Mouse (Mus musculus) embryonic facial prominence, embryonic 13.5 days (tissue): ENCODE measurements around the gene Ulk1. TPM values are rescaled to one million over a fixed set of nuclear protein-coding genes. Genes with fewer than 3 reads are reported as not detected.
"Not testable (repeated sequence)": the region's sequence is repeated elsewhere in the genome, so short reads cannot be mapped to it uniquely, and the experiment has no call there.

Source experiments
- ATAC-seq: fragments of 200-750 bp; cut with Nextera tagmentation; 2 replicates; pipeline ENCODE4 v1.8.0; 2017; ENCODE audit warnings: low read depth; ENCODE audit not compliant: insufficient number of reproducible peaks, insufficient read depth, low FRiP score, low TSS enrichment
- H3K27ac ChIP-seq: fragments of 300-500 bp; sonication (generic); 2 replicates; pipeline ENCODE4 v1.5.1; 2015; ENCODE audit warnings: moderate library complexity, mild to moderate bottlenecking, inconsistent platforms
- H3K27me3 ChIP-seq: fragments of 300-500 bp; sonication (generic); 2 replicates; pipeline ENCODE4 v1.6.1; 2015; ENCODE audit warnings: mild to moderate bottlenecking, inconsistent platforms
- H3K36me3 ChIP-seq: fragments of 300-500 bp; sonication (generic); 2 replicates; pipeline ENCODE4 v1.6.1; 2015; ENCODE audit warnings: mild to moderate bottlenecking, inconsistent platforms
- H3K4me1 ChIP-seq: fragments of 300-500 bp; sonication (generic); 2 replicates; pipeline ENCODE4 v1.6.1; 2015; ENCODE audit warnings: inconsistent platforms
- H3K4me2 ChIP-seq: fragments of 300-500 bp; sonication (generic); 2 replicates; pipeline ENCODE4 v1.6.1; 2015; ENCODE audit warnings: moderate library complexity, mild to moderate bottlenecking, inconsistent platforms
- H3K4me3 ChIP-seq: fragments of 300-500 bp; sonication (generic); 2 replicates; pipeline ENCODE4 v1.5.1; 2015; ENCODE audit warnings: mild to moderate bottlenecking, inconsistent platforms
- H3K9ac ChIP-seq: fragments of 300-500 bp; sonication (generic); 2 replicates; pipeline ENCODE4 v1.6.1; 2015; ENCODE audit warnings: mild to moderate bottlenecking, inconsistent platforms
- H3K9me3 ChIP-seq: fragments of 300-500 bp; sonication (generic); 2 replicates; pipeline ENCODE4 v1.6.1; 2016; ENCODE audit warnings: inconsistent platforms
- WGBS: fragments of 180-500 bp; shearing (Covaris S2); methylation state at CpG from one replicate; pipeline ENCODE4 v1.1.7; 2015; ENCODE audit warnings: mixed read lengths; 5-methylcytosine and 5-hydroxymethylcytosine counted together
- polyA plus RNA-seq: library from polyadenylated mRNA; unstranded; fragments of >200 nt; fragmentation: Nextera tagmentation; extraction: Ambion mirVana; gene quantifications from 2 replicates; pipeline ENCODE4 v1.2.1, GENCODE M21; 2015

The Ulk1 gene
- polyA plus RNA-seq, 1 experiment from 2014 or later, result 21.9 TPM

GRCm38 (mm10) chr5:110779276-110779997 lies 30.5 kb downstream of the Ulk1 start:
- no peaks in the 10 kb centered on the region for H3K9me3 ChIP-seq
- 20% methylated on average over 15 of the region's 15 CpGs for WGBS
- no peak overlapping the region for H3K27ac ChIP-seq
- peak overlapping the region; percentile 87 for H3K4me2 ChIP-seq
- peaks cover 43% of the 10 kb centered on the region for H3K36me3 ChIP-seq
- peak overlapping the region; percentile 78 for H3K4me3 ChIP-seq
- H3K27me3 ChIP-seq, result no peaks in the 10 kb centered on the region
- H3K4me1 ChIP-seq, result peaks cover 25% of the 10 kb centered on the region
- ATAC-seq, result no peak
- peak overlapping the region; percentile 88 for H3K9ac ChIP-seq

DNA sequence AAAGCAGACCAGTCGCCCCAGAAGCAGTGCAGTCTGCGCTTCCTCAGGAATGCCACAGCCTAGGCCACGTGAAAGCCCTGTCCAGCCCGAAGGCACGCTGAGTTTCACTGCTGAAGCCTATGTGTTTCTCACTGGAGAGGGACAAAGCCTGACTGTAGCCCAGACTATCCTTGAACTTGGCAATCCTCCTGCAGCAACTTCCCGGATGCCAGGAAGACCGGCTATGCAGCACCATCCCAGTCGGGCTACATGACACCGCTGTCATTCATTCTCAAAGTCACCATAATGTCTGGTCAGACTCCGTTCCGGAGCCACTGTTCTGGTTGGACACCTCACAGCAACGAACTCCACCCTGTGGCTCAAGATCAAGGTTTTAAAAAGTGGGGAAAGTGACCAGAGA lies 31.6 kb downstream of the Ulk1 start:
- Histone ChIP-seq H3K4me1 (peaks cover 25% of the 10 kb centered on the region), H3K4me3 (no peak overlapping the region), H3K27me3 (no peaks in the 10 kb centered on the region), H3K9ac (no peak overlapping the region), H3K36me3 (peaks cover 51% of the 10 kb centered on the region), H3K4me2 (no peak overlapping the region), H3K27ac (no peak overlapping the region), H3K9me3 (no peaks in the 10 kb centered on the region)
- WGBS, result 87% methylated on average over 12 of the region's 12 CpGs
- ATAC-seq, result no peak

DNA sequence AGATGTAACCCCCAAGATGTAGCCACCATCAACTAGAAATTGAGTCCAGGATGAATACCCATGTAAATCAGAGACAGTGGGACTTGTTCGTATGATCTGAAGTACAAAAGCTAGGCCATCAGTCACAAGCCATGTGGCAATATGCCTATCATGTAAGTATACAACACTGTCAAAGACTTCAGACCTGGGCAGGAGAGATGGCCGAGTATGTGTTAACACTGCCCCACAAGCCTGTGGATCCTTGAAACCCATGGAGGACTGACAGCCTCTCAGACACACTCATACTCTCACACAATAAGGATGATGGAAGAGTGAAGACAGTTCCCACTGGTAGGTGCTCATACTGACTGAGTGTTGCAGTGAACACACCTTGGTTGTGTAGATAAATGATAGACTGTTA lies 33.8 kb downstream of the Ulk1 start:
- peaks cover 60% of the 10 kb centered on the region for H3K36me3 ChIP-seq
- H3K27ac ChIP-seq, result no peak overlapping the region
- peaks cover 18% of the 10 kb centered on the region for H3K4me1 ChIP-seq
- ATAC-seq, result no peak
- H3K9me3 ChIP-seq, result no peaks in the 10 kb centered on the region
- H3K4me2 ChIP-seq, result no peak overlapping the region
- no peak overlapping the region for H3K9ac ChIP-seq
- H3K27me3 ChIP-seq, result no peaks in the 10 kb centered on the region
- H3K4me3 ChIP-seq, result no peak overlapping the region
- WGBS, result 86% methylated on average over 2 of the region's 2 CpGs

- WGBS, result 94% methylated on average over 11 of the region's 11 CpGs
- no peak overlapping the region for H3K4me2 ChIP-seq
- H3K4me1 ChIP-seq, result peaks cover 8% of the 10 kb centered on the region
- no peak overlapping the region for H3K9ac ChIP-seq
- H3K27me3 ChIP-seq, result no peaks in the 10 kb centered on the region
- no peak for ATAC-seq
- no peak overlapping the region for H3K27ac ChIP-seq
- no peak overlapping the region for H3K4me3 ChIP-seq
- H3K36me3 ChIP-seq, result peaks cover 60% of the 10 kb centered on the region
- no peaks in the 10 kb centered on the region for H3K9me3 ChIP-seq
Measured at GRCm38 (mm10) chr5:110774511-110774910, 35.4 kb downstream of the Ulk1 start.

GRCm38 (mm10) chr5:110772945-110773344 lies 37.0 kb downstream of the Ulk1 start:
- Histone ChIP-seq H3K4me1 (peaks cover 16% of the 10 kb centered on the region), H3K36me3 (peaks cover 51% of the 10 kb centered on the region)
- H3K9me3 ChIP-seq, H3K4me3 ChIP-seq, H3K4me2 ChIP-seq, H3K27me3 ChIP-seq, H3K27ac ChIP-seq, H3K9ac ChIP-seq, ATAC-seq: not testable (repeated sequence)
- 88% methylated on average over 10 of the region's 10 CpGs for WGBS

GRCm38 (mm10) chr5:110770448-110771158 lies 39.3 kb downstream of the Ulk1 start, which contains the start of gene Ep400:
Ep400 (minus strand) TSS chr5:110770717.
- Histone ChIP-seq H3K36me3 (peaks cover 32% of the 10 kb centered on the region), H3K27ac (peak within 1 kb of the TSS; percentile 96), H3K4me3 (peak within 1 kb of the TSS; percentile 95), H3K9me3 (no peaks in the 10 kb centered on the region), H3K27me3 (no peaks in the 10 kb centered on the region), H3K4me2 (peak within 1 kb of the TSS; percentile 73), H3K9ac (peak within 1 kb of the TSS; percentile 96), H3K4me1 (peaks cover 18% of the 10 kb centered on the region)
- peak; percentile 98 for ATAC-seq
- WGBS, result under 1% methylated on average over 83 of the region's 83 CpGs

DNA sequence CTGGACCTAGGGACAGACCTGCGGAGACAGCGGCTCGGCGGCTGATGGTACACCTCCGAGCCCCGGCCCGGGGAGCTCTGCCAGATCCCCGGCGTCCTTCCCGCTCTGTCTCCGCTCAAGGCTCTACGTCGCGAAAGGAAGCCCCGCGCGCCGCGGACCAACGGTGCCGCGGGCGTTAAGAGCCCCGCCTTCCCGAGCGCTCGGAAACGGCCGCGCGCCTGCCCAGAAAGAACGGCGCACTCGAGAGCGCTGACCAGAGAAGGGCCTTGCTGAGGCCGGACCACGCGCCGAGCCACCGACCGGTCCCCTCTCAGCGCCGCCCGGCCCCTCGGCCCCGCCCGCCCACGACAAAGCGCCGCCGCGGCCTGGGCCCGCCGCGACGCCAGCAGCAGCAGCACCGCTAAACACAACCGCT lies 39.9 kb downstream of the Ulk1 start:
- peak overlapping the region; percentile 96 for H3K9ac ChIP-seq
- H3K27ac ChIP-seq, result peak overlapping the region; percentile 96
- H3K36me3 ChIP-seq, result peaks cover 27% of the 10 kb centered on the region
- H3K4me2 ChIP-seq, result peak overlapping the region; percentile 73
- no peaks in the 10 kb centered on the region for H3K9me3 ChIP-seq
- WGBS, result under 1% methylated on average over 47 of the region's 58 CpGs
- no peak for ATAC-seq
- peak overlapping the region; percentile 95 for H3K4me3 ChIP-seq
- H3K4me1 ChIP-seq, result peaks cover 18% of the 10 kb centered on the region
- H3K27me3 ChIP-seq, result no peaks in the 10 kb centered on the region

GRCm38 (mm10) chr5:110769272-110769671 lies 40.6 kb downstream of the Ulk1 start:
- WGBS, result 52% methylated on average over 4 of the region's 4 CpGs

DNA sequence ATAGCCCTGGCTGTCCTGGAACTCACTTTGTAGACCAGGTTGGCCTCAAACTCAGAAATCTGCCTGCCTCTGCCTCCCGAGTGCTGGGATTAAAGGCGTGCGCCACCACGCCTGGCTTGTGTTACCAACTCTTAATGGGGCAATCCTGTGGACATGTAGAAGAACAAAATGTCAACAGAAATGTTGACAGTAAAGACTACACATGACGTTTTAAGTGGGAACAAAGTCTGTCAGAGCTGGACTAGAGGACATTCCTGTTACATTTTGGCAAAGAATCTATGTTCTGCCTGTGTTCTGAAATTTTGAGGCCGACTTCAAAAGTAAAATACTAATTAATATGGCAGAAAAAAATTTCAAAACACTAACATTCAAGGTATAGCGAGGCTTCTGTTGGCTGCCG lies 46.0 kb downstream of the Ulk1 start:
- WGBS, result 92% methylated on average over 8 of the region's 8 CpGs
- no peak overlapping the region for H3K4me3 ChIP-seq
- H3K27me3 ChIP-seq, result no peaks in the 10 kb centered on the region
- no peak overlapping the region for H3K4me2 ChIP-seq
- H3K27ac ChIP-seq, result no peak overlapping the region
- no peaks in the 10 kb centered on the region for H3K36me3 ChIP-seq
- peaks cover 11% of the 10 kb centered on the region for H3K4me1 ChIP-seq
- no peaks in the 10 kb centered on the region for H3K9me3 ChIP-seq
- no peak for ATAC-seq
- H3K9ac ChIP-seq, result no peak overlapping the region

More at GRCm38 (mm10) chr5:110769272-110769671, 40.6 kb downstream of the Ulk1 start:
- ATAC-seq, result no peak
- peak overlapping the region; percentile 95 for H3K4me3 ChIP-seq
- H3K27ac ChIP-seq, result no peak overlapping the region
- no peaks in the 10 kb centered on the region for H3K27me3 ChIP-seq
- peaks cover 19% of the 10 kb centered on the region for H3K36me3 ChIP-seq
- H3K4me1 ChIP-seq, result peaks cover 18% of the 10 kb centered on the region
- H3K9ac ChIP-seq, result peak overlapping the region; percentile 96
- peak overlapping the region; percentile 73 for H3K4me2 ChIP-seq
- H3K9me3 ChIP-seq, result no peaks in the 10 kb centered on the region

DNA sequence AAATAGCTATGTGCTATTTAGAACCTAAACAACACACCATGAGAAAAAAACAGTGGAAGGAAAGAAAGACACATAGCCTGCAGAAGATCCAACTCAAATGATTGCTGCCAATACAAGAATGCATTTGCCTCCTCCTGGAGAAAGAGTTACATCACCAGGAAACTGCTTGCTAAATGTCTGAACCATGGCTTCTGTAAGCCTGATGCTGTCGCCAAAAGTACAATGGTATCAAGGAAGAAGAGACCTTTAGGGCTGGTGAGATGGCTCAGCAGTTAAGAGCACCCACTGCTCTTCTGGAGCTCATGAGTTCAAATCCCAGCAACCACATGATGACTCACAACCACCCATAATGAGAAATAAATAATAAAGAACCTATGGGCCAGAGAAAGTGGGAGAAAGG lies 64.9 kb downstream of the Ulk1 start:
- Histone ChIP-seq H3K9ac (no peak overlapping the region), H3K4me1 (no peaks in the 10 kb centered on the region), H3K9me3 (no peaks in the 10 kb centered on the region), H3K27me3 (no peaks in the 10 kb centered on the region), H3K27ac (no peak overlapping the region), H3K36me3 (peaks cover 28% of the 10 kb centered on the region), H3K4me2 (no peak overlapping the region), H3K4me3 (no peak overlapping the region)
- WGBS, result 86% methylated on average over 1 of the region's 1 CpGs
- no peak for ATAC-seq

DNA sequence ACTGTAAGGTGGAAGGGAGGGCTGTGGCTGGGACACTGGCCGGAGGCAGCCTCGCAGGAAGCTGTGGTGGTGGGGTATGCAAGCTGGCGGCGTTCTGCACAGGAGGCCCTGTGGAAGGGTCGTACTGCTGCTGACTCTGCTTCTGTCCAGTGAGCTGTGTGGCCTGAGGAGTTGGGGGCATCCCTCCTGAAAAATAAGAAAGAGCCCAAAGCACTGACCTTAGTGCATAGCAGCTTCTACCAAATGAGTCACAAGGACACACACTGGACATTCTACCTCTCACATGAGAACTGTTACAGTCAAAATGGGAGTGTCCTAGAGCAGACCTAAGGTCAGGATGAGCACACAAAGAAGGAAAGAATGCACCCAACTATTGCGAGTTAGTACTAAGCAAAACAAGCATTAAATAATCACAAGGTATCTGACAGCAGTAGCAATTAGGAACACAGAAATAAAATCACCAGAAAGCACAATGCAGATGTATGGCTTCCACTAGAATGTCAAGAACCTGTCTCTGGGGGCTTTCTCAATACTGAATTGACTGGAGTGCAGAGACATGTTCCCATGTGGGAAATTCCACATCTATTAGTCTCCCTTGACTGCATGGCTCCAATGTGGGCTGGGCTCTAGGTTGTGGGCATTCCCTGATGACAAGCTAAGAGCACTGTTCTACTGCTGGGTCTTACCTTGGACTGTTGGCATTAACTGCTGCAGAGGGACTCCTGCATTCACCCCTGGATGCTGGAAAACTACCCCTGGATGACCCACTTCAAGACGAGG lies 70.2 kb downstream of the Ulk1 start:
- H3K36me3 ChIP-seq, result peaks cover 59% of the 10 kb centered on the region
- 90% methylated on average over 7 of the region's 7 CpGs for WGBS
- no peak overlapping the region for H3K4me3 ChIP-seq
- H3K4me2 ChIP-seq, result no peak overlapping the region
- no peaks in the 10 kb centered on the region for H3K27me3 ChIP-seq
- H3K9ac ChIP-seq, result no peak overlapping the region
- no peaks in the 10 kb centered on the region for H3K4me1 ChIP-seq
- H3K9me3 ChIP-seq, result no peaks in the 10 kb centered on the region
- no peak overlapping the region for H3K27ac ChIP-seq
- ATAC-seq, result no peak
